18 mouse cellular contexts compared by ENCODE assay signal in the genomic region with DNA sequence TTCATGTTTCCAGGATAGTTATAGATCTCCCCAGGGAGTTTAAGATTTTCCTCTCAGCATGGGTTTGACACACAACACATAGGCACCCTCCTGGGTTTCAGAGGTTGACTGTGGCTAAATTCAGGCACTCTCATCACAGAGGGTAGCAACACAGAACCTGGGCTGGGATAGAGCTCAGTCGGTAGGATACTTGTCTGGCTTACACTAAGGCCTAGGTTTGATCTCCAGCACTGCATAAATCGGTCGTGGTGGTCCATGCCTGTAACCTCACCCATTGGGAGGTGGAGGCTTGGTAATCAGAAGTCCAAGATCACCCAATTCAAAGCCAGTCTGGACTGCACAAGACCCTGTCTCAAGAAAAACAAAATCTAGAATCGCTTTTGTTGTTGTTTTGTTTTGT.
DNase-seq lines count a peak whose midpoint lies in the region; ATAC-seq and TF ChIP-seq lines count a peak whose summit lies in the region.
"Had no signal": no experiment of that assay in that cellular context is flagged by ENCODE, and none has a peak within 500 bp of the region (broad histone marks: within the 10 kb centered on the region; RNA-seq: fewer than 3 reads in every experiment).

No protein-coding gene starts in this region.

- H3K4me2 ChIP-seq in forebrain, postnatal 0 days (ENCODE audit: low read depth): no peak overlapping the region
- H3K4me2 ChIP-seq in neural tube, embryonic 15.5 days: no peak overlapping the region
- 0 out of 2 replicates have a peak overlapping the region, but pooled peaks have one; percentile 15 for H3K4me2 ChIP-seq in midbrain, embryonic 12.5 days (replicated peaks)
- no peak overlapping the region for H3K4me2 ChIP-seq in heart, embryonic 12.5 days

- H3K36me3 ChIP-seq in forebrain, embryonic 10.5 days (replicated peaks): peaks cover 45% of the 10 kb centered on the region
- H3K36me3 ChIP-seq in forebrain, postnatal 0 days (ENCODE audit: insufficient read depth): 0 out of 2 replicates have a peak, but pooled peaks cover 2% of the 10 kb centered on the region
- H3K36me3 ChIP-seq in neural tube, embryonic 15.5 days: no peaks in the 10 kb centered on the region
- H3K36me3 ChIP-seq in midbrain, embryonic 12.5 days: peaks cover 6% of the 10 kb centered on the region; the same call in 1 of the 2 replicates
- peaks cover 11% of the 10 kb centered on the region; the same call in 1 of the 2 replicates for H3K36me3 ChIP-seq in heart, embryonic 12.5 days

- ATAC-seq in forebrain, postnatal 0 days: no peak
- no peak for ATAC-seq in neural tube, embryonic 15.5 days (ENCODE audit: low FRiP score)
- ATAC-seq in midbrain, embryonic 12.5 days (ENCODE audit: low FRiP score, low read depth): no peak
- no peak for ATAC-seq in erythroid progenitor cell, adult 5-6 weeks (replicated peaks; ENCODE audit: low FRiP score, poor library complexity, severe bottlenecking)
- no peak for ATAC-seq in heart, embryonic 12.5 days (ENCODE audit: insufficient number of reproducible peaks, low FRiP score)
- ATAC-seq: inflammation-experienced regulatory T-cells, adult 6 months; liver, postnatal 0 days had no signal

- no peak for TF ChIP-seq CTCF in forebrain, postnatal 0 days (IDR thresholded peaks at IDR 0.05; ENCODE audit: low read depth)

- H3K4me1 ChIP-seq in forebrain, embryonic 10.5 days: peaks cover 82% of the 10 kb centered on the region
- peaks cover 51% of the 10 kb centered on the region for H3K4me1 ChIP-seq in forebrain, postnatal 0 days (ENCODE audit: insufficient read depth)
- peaks cover 75% of the 10 kb centered on the region for H3K4me1 ChIP-seq in neural tube, embryonic 15.5 days
- peaks cover 72% of the 10 kb centered on the region for H3K4me1 ChIP-seq in midbrain, embryonic 12.5 days
- peaks cover 35% of the 10 kb centered on the region for H3K4me1 ChIP-seq in heart, embryonic 12.5 days (replicated peaks)

- WGBS in forebrain, embryonic 10.5 days: 40% methylated on average over 4 of the region's 4 CpGs
- WGBS in forebrain, postnatal 0 days: 24% methylated on average over 4 of the region's 4 CpGs
- 32% methylated on average over 4 of the region's 4 CpGs for WGBS in neural tube, embryonic 15.5 days
- WGBS in midbrain, embryonic 12.5 days: 31% methylated on average over 4 of the region's 4 CpGs
- WGBS in heart, embryonic 12.5 days: 70% methylated on average over 4 of the region's 4 CpGs

- H3K27ac ChIP-seq in forebrain, embryonic 10.5 days: peak overlapping the region; percentile 94
- no peak overlapping the region for H3K27ac ChIP-seq in forebrain, postnatal 0 days (ENCODE audit: low read depth, low read length)
- H3K27ac ChIP-seq in neural tube, embryonic 15.5 days (replicated peaks): no peak overlapping the region
- peak overlapping the region; percentile 93 for H3K27ac ChIP-seq in midbrain, embryonic 12.5 days (replicated peaks)
- H3K27ac ChIP-seq in heart, embryonic 12.5 days (ENCODE audit: poor library complexity, severe bottlenecking): no peak overlapping the region

- DNase-seq in forebrain, embryonic 10.5 days (ENCODE audit: extremely low spot score, low spot score): no peak
- DNase-seq in forebrain, postnatal 0 days: no peak
- peak; percentile 23 for DNase-seq in neural tube, embryonic 10.5 days (ENCODE audit: extremely low spot score, low spot score)
- no peak for DNase-seq in thymus, postnatal 25 days
- DNase-seq: cerebellum, postnatal 14 days; gastrocnemius, postnatal 36 days; heart, postnatal 14 days; kidney, adult 9 months; kidney, postnatal 4 days; liver; liver, postnatal 0 days; lung, postnatal 14 days; thymus, postnatal 14 days had no signal

- no peaks in the 10 kb centered on the region for H3K9me3 ChIP-seq in forebrain, embryonic 10.5 days
- no peaks in the 10 kb centered on the region for H3K9me3 ChIP-seq in forebrain, postnatal 0 days (ENCODE audit: low read length)
- H3K9me3 ChIP-seq in neural tube, embryonic 15.5 days (replicated peaks): no peaks in the 10 kb centered on the region
- H3K9me3 ChIP-seq in midbrain, embryonic 12.5 days: no peaks in the 10 kb centered on the region
- no peaks in the 10 kb centered on the region for H3K9me3 ChIP-seq in heart, embryonic 12.5 days (replicated peaks)

- H3K27me3 ChIP-seq in forebrain, embryonic 10.5 days (ENCODE audit: poor library complexity, severe bottlenecking): no peaks in the 10 kb centered on the region
- H3K27me3 ChIP-seq in forebrain, postnatal 0 days (ENCODE audit: insufficient read depth, low read length): no peaks in the 10 kb centered on the region
- H3K27me3 ChIP-seq in neural tube, embryonic 15.5 days (replicated peaks): no peaks in the 10 kb centered on the region
- no peaks in the 10 kb centered on the region for H3K27me3 ChIP-seq in midbrain, embryonic 12.5 days
- no peaks in the 10 kb centered on the region for H3K27me3 ChIP-seq in heart, embryonic 12.5 days (replicated peaks)

- no peak overlapping the region for H3K4me3 ChIP-seq in forebrain, embryonic 10.5 days
- H3K4me3 ChIP-seq in forebrain, postnatal 0 days (ENCODE audit: low read depth, low read length): no peak overlapping the region
- H3K4me3 ChIP-seq in neural tube, embryonic 15.5 days (replicated peaks): no peak overlapping the region
- no peak overlapping the region for H3K4me3 ChIP-seq in midbrain, embryonic 12.5 days
- no peak overlapping the region for H3K4me3 ChIP-seq in heart, embryonic 12.5 days

- no peak overlapping the region for H3K9ac ChIP-seq in forebrain, postnatal 0 days
- no peak overlapping the region for H3K9ac ChIP-seq in neural tube, embryonic 15.5 days (replicated peaks)
- H3K9ac ChIP-seq in midbrain, embryonic 12.5 days (replicated peaks): no peak overlapping the region
- H3K9ac ChIP-seq in heart, embryonic 12.5 days: no peak overlapping the region
- H3K9ac ChIP-seq: liver, postnatal 0 days had no signal

Comparison
In these comparisons a context has a peak if more than half of its experiments do, and no peak if none do; other contexts are left out.
1. H3K27ac ChIP-seq: peak in forebrain, embryonic 10.5 days (single experiment) and midbrain, embryonic 12.5 days (single experiment); none in forebrain, postnatal 0 days (single experiment), neural tube, embryonic 15.5 days (single experiment) and heart, embryonic 12.5 days (single experiment).